ENCODE assay signal across 8 mouse cellular contexts in genomic region chr3:83055281-83056038, GRCm38 (mm10). TPM values are rescaled to one million over a fixed set of nuclear protein-coding genes. Genes with fewer than 3 reads are reported as not detected.
A peak's percentile ranks its signal among the peaks of the same experiment; 100 is the strongest.
DNase-seq lines count a peak whose midpoint lies in the region; ATAC-seq and TF ChIP-seq lines count a peak whose summit lies in the region.

Plrg1 (plus strand) TSS chr3:83055522.

- peak within 1 kb of the TSS; percentile 77 for H3K9ac ChIP-seq in hindbrain, postnatal 0 days (replicated peaks; ENCODE audit: low read length)

- H3K27ac ChIP-seq in gastrocnemius, adult 2 months, result peak within 1 kb of the TSS; percentile 92
- H3K27ac ChIP-seq in hindbrain, postnatal 0 days, result peak within 1 kb of the TSS; percentile 83
- peak within 1 kb of the TSS; percentile 80 for H3K27ac ChIP-seq in left cerebral cortex, adult 2 months

- peaks cover 18% of the 10 kb centered on the region for H3K36me3 ChIP-seq in hindbrain, postnatal 0 days (ENCODE audit: insufficient read depth, low read length)

- peak within 1 kb of the TSS; percentile 84 for H3K4me2 ChIP-seq in hindbrain, postnatal 0 days (ENCODE audit: low read depth, low read length)

- peak; percentile 90 for ATAC-seq in common myeloid progenitor, adult 5-6 weeks (replicated peaks; ENCODE audit: low read depth, poor library complexity, severe bottlenecking)
- peak; percentile 99 for ATAC-seq in hindbrain, postnatal 0 days
- ATAC-seq in megakaryocyte, adult 5-6 weeks (ENCODE audit: poor library complexity, severe bottlenecking), result peak; percentile 94

- H3K9me3 ChIP-seq in hindbrain, postnatal 0 days (ENCODE audit: low read length), result no peaks in the 10 kb centered on the region

- TF ChIP-seq CTCF in gastrocnemius, adult 2 months (IDR thresholded peaks at IDR 0.05), result no peak
- peak; percentile 53 for TF ChIP-seq CTCF in hindbrain, postnatal 0 days (IDR thresholded peaks at IDR 0.05; ENCODE audit: low read depth)
- TF ChIP-seq CTCF in left cerebral cortex, adult 2 months (IDR thresholded peaks at IDR 0.05), result no peak; the same call in 1 of the 2 replicates

- under 1% methylated on average over 60 of the region's 61 CpGs for WGBS in hindbrain, postnatal 0 days

- peaks cover 7% of the 10 kb centered on the region for H3K4me1 ChIP-seq in hindbrain, postnatal 0 days (ENCODE audit: insufficient read depth, low read length)

- H3K4me3 ChIP-seq in gastrocnemius, adult 2 months, result peak within 1 kb of the TSS; percentile 98
- H3K4me3 ChIP-seq in hindbrain, postnatal 0 days (ENCODE audit: low read length), result peak within 1 kb of the TSS; percentile 79
- H3K4me3 ChIP-seq in left cerebral cortex, adult 2 months, result peak within 1 kb of the TSS; percentile 89

- no peaks in the 10 kb centered on the region for H3K27me3 ChIP-seq in hindbrain, postnatal 0 days (ENCODE audit: insufficient read depth, low read length)

- DNase-seq in ZHBTc4 (ENCODE audit: low read depth, low spot score), result peak; percentile 98
- DNase-seq in gastrocnemius, adult 2 months, result peak; percentile 99
- peak; percentile 99 for DNase-seq in hindbrain, postnatal 0 days (ENCODE audit: low spot score)
- peak; percentile 98 to 99 for DNase-seq in left cerebral cortex, adult 2 months (ENCODE audit: extremely low spot score in 1 of 2, low spot score in 2 of 2)
- peak; percentile 97 to 99 for DNase-seq in right cerebral cortex, adult 2 months (ENCODE audit: low spot score in 2 of 2)
- peak; percentile 99 for DNase-seq in urinary bladder, postnatal 14 days (ENCODE audit: low spot score)

- intact Hi-C loops in gastrocnemius, adult 2 months (cut with DNase I), result no loop called here
- intact Hi-C loops in left cerebral cortex, adult 2 months (cut with DNase I), result loop anchor here (10.0 kb wide), 2 partner anchors 651 to 859 kb away; no protein-coding TSS in a partner anchor

RNA-seq across cellular contexts. Expression of gene Plrg1, which starts in this region (rescaled TPM):
- total RNA-seq in common myeloid progenitor, adult 5-6 weeks (2017), result 60.1 and 79.2 TPM in 2 replicates
- total RNA-seq in gastrocnemius, adult 2 months (2021), result 10 to 100 TPM; 22.8 to 23.0 TPM
- 62.7 and 71.2 TPM in 2 replicates for total RNA-seq in hindbrain, postnatal 0 days (2014; rRNA removed)
- 74.8 and 77.7 TPM in 2 replicates for polyA plus RNA-seq in hindbrain, postnatal 0 days (2015; fragmentation: Nextera tagmentation; extraction: Ambion mirVana)
- 10 to 100 TPM; 39.4 to 42.4 TPM for total RNA-seq in left cerebral cortex, adult 2 months (2021)
- total RNA-seq in megakaryocyte, adult 5-6 weeks (2015), result 34.9 and 44.2 TPM in 2 replicates
- total RNA-seq in megakaryocyte, adult 5-6 weeks (2017), result 48.3 and 59.0 TPM in 2 replicates

Comparison
In these comparisons a context has a peak if more than half of its experiments do, and no peak if none do; other contexts are left out.
1. Peak in every context shown above with its lines: DNase-seq, ATAC-seq, H3K4me3 ChIP-seq and H3K27ac ChIP-seq.